Mouse (Mus musculus) small intestine, adult 2 months (tissue): ENCODE measurements at regions not wholly inside any gene's neighbourhood (a gene's known extent, or its start where the extent isn't known, plus 50 kb on each side); places are given as distances from the start of the nearest gene placed in this dataset.

Experiments used
- H3K27ac ChIP-seq: fragments of 200-500 bp; 2 replicates; pipeline ENCODE4 v1.5.1; 2012; ENCODE audit warnings: low read depth, low read length, control low read depth, inconsistent platforms; ENCODE audit not compliant: insufficient read depth
- H3K27me3 ChIP-seq: fragments of 200-500 bp; 2 replicates; pipeline ENCODE4 v1.6.1; 2012; ENCODE audit warnings: mild to moderate bottlenecking, moderate library complexity, low read length, inconsistent platforms; ENCODE audit not compliant: control insufficient read depth, insufficient read depth
- H3K36me3 ChIP-seq: fragments of 200-500 bp; 2 replicates; pipeline ENCODE4 v1.6.1; 2012; ENCODE audit warnings: mild to moderate bottlenecking, low read length, control low read depth, inconsistent platforms; ENCODE audit not compliant: control insufficient read depth, insufficient read depth
- H3K4me1 ChIP-seq: fragments of 200-500 bp; 2 replicates; pipeline ENCODE4 v1.6.1; 2012; ENCODE audit warnings: low read length, inconsistent platforms, mixed read lengths; ENCODE audit not compliant: control insufficient read depth, insufficient read depth, insufficient read length
- H3K4me3 ChIP-seq: fragments of 200-500 bp; 2 replicates; pipeline ENCODE4 v1.5.1; 2012; ENCODE audit warnings: low read depth, mild to moderate bottlenecking, control low read depth, inconsistent platforms, low read length, moderate library complexity
- CTCF ChIP-seq: fragments of 200-500 bp; IDR thresholded peaks from 2 replicates; pipeline ENCODE4 v1.5.1; 2012; ENCODE audit warnings: low read depth, mild to moderate bottlenecking, control low read depth, inconsistent platforms, low read length, moderate library complexity, mixed read lengths; ENCODE audit not compliant: insufficient replicate concordance, insufficient read length; ENCODE audit errors: extremely low read depth
- POLR2A ChIP-seq: fragments of 200-500 bp; IDR thresholded peaks from 2 replicates; pipeline ENCODE4 v1.6.1; 2012; ENCODE audit warnings: low read depth, mild to moderate bottlenecking, control low read depth, inconsistent platforms, low read length, moderate library complexity
- WGBS: fragments of 180-500 bp; shearing (Covaris S2); methylation state at CpG from one replicate; pipeline ENCODE4 v1.1.7; 2018; 5-methylcytosine and 5-hydroxymethylcytosine counted together

DNA sequence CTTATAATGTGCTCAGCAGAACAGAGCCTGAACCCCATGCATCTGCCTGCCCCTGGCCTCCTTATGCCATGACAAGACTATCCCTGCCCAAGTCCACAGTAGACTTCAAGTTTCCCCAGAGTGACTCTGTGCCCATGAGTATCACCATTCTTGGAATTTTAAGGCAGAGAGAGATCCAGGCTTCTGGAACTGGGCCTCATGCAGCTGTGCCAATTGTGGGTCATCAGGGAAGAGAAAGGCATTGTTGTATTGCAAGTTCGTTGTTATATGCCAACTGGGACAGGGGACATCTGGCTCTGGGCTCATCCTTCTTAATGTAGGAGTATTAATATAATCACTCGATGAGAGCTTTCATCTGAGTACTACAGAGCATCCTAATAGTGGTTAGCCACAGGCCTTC, 312.1 kb downstream of the Cxcl12 start:
- TF ChIP-seq CTCF = no peak
- TF ChIP-seq POLR2A = no peak
- Histone ChIP-seq H3K4me3 (no peak overlapping the region), H3K27me3 (no peaks in the 10 kb centered on the region), H3K27ac (no peak overlapping the region), H3K4me1 (no peaks in the 10 kb centered on the region), H3K36me3 (no peaks in the 10 kb centered on the region)
- 86% methylated on average over 2 of the region's 2 CpGs for WGBS

- TF ChIP-seq POLR2A (no peak), CTCF (no peak)
- H3K27me3 ChIP-seq = no peaks in the 10 kb centered on the region
- no peaks in the 10 kb centered on the region for H3K4me1 ChIP-seq
- H3K36me3 ChIP-seq = no peaks in the 10 kb centered on the region
- WGBS = 88% methylated on average over 4 of the region's 4 CpGs
- H3K27ac ChIP-seq = no peak overlapping the region
- no peak overlapping the region for H3K4me3 ChIP-seq
These were observed 320.8 kb downstream of the Cxcl12 start for GRCm38 (mm10) chr6:117489161-117489560.

- Histone ChIP-seq H3K27ac (no peak overlapping the region), H3K4me1 (no peaks in the 10 kb centered on the region), H3K27me3 (no peaks in the 10 kb centered on the region), H3K36me3 (no peaks in the 10 kb centered on the region), H3K4me3 (no peak overlapping the region)
- WGBS = 66% methylated on average over 3 of the region's 3 CpGs
- TF ChIP-seq POLR2A (no peak), CTCF (no peak)
These were observed 321.5 kb downstream of the Cxcl12 start for GRCm38 (mm10) chr6:117489761-117490396.

- H3K4me1 ChIP-seq = no peaks in the 10 kb centered on the region
- no peak overlapping the region for H3K27ac ChIP-seq
- H3K36me3 ChIP-seq = no peaks in the 10 kb centered on the region
- 88% methylated on average over 1 of the region's 1 CpGs for WGBS
- H3K4me3 ChIP-seq = no peak overlapping the region
- no peaks in the 10 kb centered on the region for H3K27me3 ChIP-seq
- TF ChIP-seq POLR2A (no peak), CTCF (no peak)
These were observed 326.6 kb downstream of the Cxcl12 start for GRCm38 (mm10) chr6:117494971-117495370.

DNA sequence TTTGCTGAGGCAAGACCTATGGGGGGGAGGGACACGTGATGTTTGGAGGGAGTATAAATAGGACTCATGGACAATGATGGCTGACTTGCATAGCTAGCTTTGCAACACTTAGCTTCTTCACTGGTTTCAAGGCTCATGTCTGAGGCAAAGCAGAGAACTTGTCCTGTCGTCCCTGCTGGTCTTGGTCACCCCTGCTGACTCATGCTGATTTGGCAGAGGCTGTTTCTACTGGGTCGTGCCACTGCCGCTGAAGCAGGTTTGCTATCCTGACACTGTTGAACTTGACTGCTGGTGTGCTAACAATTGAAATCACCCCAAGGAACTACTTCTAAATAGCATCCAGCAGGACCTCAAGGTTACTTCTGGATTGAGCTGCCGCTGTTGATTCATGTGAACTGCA, 329.0 kb downstream of the Cxcl12 start:
- Histone ChIP-seq H3K27me3 (no peaks in the 10 kb centered on the region), H3K4me1 (no peaks in the 10 kb centered on the region), H3K27ac (no peak overlapping the region), H3K4me3 (no peak overlapping the region), H3K36me3 (no peaks in the 10 kb centered on the region)
- no peak for TF ChIP-seq POLR2A
- 65% methylated on average over 5 of the region's 5 CpGs for WGBS

- H3K27me3 ChIP-seq = no peaks in the 10 kb centered on the region
- no peaks in the 10 kb centered on the region for H3K4me1 ChIP-seq
- 83% methylated on average over 5 of the region's 5 CpGs for WGBS
- no peak overlapping the region for H3K4me3 ChIP-seq
- no peak overlapping the region for H3K27ac ChIP-seq
- TF ChIP-seq CTCF (no peak), POLR2A (no peak)
- no peaks in the 10 kb centered on the region for H3K36me3 ChIP-seq
These were observed 329.6 kb downstream of the Cxcl12 start for GRCm38 (mm10) chr6:117497904-117498303.

DNA sequence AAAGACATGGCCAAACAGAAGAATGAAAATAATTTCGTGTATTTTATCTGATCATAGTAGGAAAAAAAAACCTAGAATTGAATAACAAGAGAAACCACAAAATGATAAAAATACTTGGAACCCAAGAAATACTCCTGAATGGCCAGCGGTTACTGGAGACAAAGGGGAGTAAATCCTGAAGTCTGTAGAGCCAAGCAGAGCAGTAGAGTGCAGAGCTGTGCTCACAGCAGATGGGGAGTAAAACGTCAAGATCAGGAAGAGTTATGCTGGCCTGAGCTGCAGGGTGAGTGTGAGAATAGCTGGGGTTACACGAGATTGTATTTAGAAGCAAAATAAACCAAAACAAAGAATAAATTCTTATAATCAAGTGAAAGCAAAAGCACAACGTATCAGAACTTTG, 334.0 kb downstream of the Cxcl12 start:
- Histone ChIP-seq H3K27ac (no peak overlapping the region), H3K27me3 (no peaks in the 10 kb centered on the region), H3K36me3 (no peaks in the 10 kb centered on the region), H3K4me1 (no peaks in the 10 kb centered on the region), H3K4me3 (no peak overlapping the region)
- TF ChIP-seq POLR2A (no peak), CTCF (no peak)
- WGBS = 46% methylated on average over 5 of the region's 5 CpGs
